Mouse (Mus musculus) spleen, adult 2 months (tissue): ENCODE results near the gene Sf1.

Experiments
- CTCF ChIP-seq: fragments of 200-500 bp; IDR thresholded peaks from 2 replicates; pipeline ENCODE4 v1.5.1; 2011; ENCODE audit warnings: mild to moderate bottlenecking, inconsistent platforms; ENCODE audit not compliant: insufficient read depth, insufficient read length, insufficient replicate concordance; ENCODE audit errors: extremely low read depth
- POLR2A ChIP-seq: fragments of 200-500 bp; IDR thresholded peaks from 2 replicates; pipeline ENCODE4 v1.6.1; 2011; ENCODE audit warnings: low read depth, low read length, inconsistent platforms

DNA sequence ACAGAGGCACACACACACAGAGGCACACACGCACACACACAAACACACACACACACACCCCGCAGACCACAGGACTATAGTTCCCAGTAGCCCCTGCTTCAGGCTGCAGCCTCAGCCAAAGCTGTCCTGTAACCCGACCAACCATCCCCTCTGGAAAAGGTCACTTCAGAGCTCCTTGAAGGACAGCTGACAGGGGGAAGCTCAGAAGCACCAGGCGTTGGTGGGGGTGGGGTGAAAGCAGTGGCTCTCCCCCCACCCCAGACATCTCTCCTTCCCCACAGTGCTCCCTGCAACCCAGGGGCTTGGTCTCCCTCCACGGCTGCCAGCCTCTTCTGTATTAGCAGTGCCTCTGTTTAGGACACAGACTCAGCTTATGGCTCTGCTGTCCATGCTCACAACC, 20.0 kb downstream of the Sf1 start:
- TF ChIP-seq POLR2A = no peak
- TF ChIP-seq CTCF = no peak
